Mouse (Mus musculus): ENCODE measurements around the gene Dnajc4. TPM values are rescaled to one million over a fixed set of nuclear protein-coding genes. Genes with fewer than 3 reads are reported as not detected.

Gene Dnajc4
- polyA plus RNA-seq, 1 experiment from 2014 or later, result 24.1 TPM

- no peak overlapping the region for H3K4me3 ChIP-seq (replicated peaks)
- H3K9me3 ChIP-seq (replicated peaks), result no peaks in the 10 kb centered on the region
- no peaks in the 10 kb centered on the region for H3K36me3 ChIP-seq
- H3K27me3 ChIP-seq, result peaks cover 21% of the 10 kb centered on the region
- no peak for ATAC-seq (replicated peaks; ENCODE audit: low FRiP score)
- H3K9ac ChIP-seq, result no peak overlapping the region; the same call in 1 of the 2 replicates
- H3K27ac ChIP-seq, result no peak overlapping the region
- peaks cover 34% of the 10 kb centered on the region for H3K4me1 ChIP-seq
- 90% methylated on average over 20 of the region's 20 CpGs for WGBS
- peak overlapping the region; percentile 94; the same call in 1 of the 2 replicates for H3K4me2 ChIP-seq
These were observed 53.0 kb downstream of the Dnajc4 start for GRCm38 (mm10) chr19:6939106-6940002.

Other genes starting within 250 kb of the Dnajc4 start
- 19.2 and 22.3 TPM in 2 replicates for gene Rps6ka4, start 151.9 kb downstream of the Dnajc4 start, polyA plus RNA-seq (2015; fragmentation: Nextera tagmentation; extraction: Ambion mirVana)
- 0.74 and 1.2 TPM in 2 replicates for gene Ccdc88b, start 134.4 kb downstream of the Dnajc4 start, polyA plus RNA-seq (2015; fragmentation: Nextera tagmentation; extraction: Ambion mirVana)
- gene Trmt112, start 82.9 kb downstream of the Dnajc4 start, polyA plus RNA-seq (2015; fragmentation: Nextera tagmentation; extraction: Ambion mirVana), result 148 and 167 TPM in 2 replicates
- gene Prdx5, start 82.5 kb downstream of the Dnajc4 start, polyA plus RNA-seq (2015; fragmentation: Nextera tagmentation; extraction: Ambion mirVana), result 268 and 275 TPM in 2 replicates
- gene Esrra, start 70.8 kb downstream of the Dnajc4 start, polyA plus RNA-seq (2015; fragmentation: Nextera tagmentation; extraction: Ambion mirVana), result 14.8 and 15.3 TPM in 2 replicates
- gene Catsperz, start 67.2 kb downstream of the Dnajc4 start, polyA plus RNA-seq (2015; fragmentation: Nextera tagmentation; extraction: Ambion mirVana), result 2.0 and 3.1 TPM in 2 replicates
- gene Kcnk4, start 58.1 kb downstream of the Dnajc4 start, polyA plus RNA-seq (2015; fragmentation: Nextera tagmentation; extraction: Ambion mirVana), result 0.14 and 0.45 TPM in 2 replicates
- gene Bad, start 50.7 kb downstream of the Dnajc4 start, polyA plus RNA-seq (2015; fragmentation: Nextera tagmentation; extraction: Ambion mirVana), result 68.4 and 75.5 TPM in 2 replicates
- gene Gpr137, start 50.1 kb downstream of the Dnajc4 start, polyA plus RNA-seq (2015; fragmentation: Nextera tagmentation; extraction: Ambion mirVana), result 30.4 and 32.9 TPM in 2 replicates
- 139 and 160 TPM in 2 replicates for gene Ppp1r14b, start 17.6 kb downstream of the Dnajc4 start, polyA plus RNA-seq (2015; fragmentation: Nextera tagmentation; extraction: Ambion mirVana)
- 42.5 and 44.8 TPM in 2 replicates for gene Plcb3, start 16.1 kb downstream of the Dnajc4 start, polyA plus RNA-seq (2015; fragmentation: Nextera tagmentation; extraction: Ambion mirVana)
- gene Fkbp2, start 12.1 kb downstream of the Dnajc4 start, polyA plus RNA-seq (2015; fragmentation: Nextera tagmentation; extraction: Ambion mirVana), result 129 and 137 TPM in 2 replicates
- gene Vegfb, start 4.9 kb downstream of the Dnajc4 start, polyA plus RNA-seq (2015; fragmentation: Nextera tagmentation; extraction: Ambion mirVana), result 39.5 and 41.0 TPM in 2 replicates
- gene Nudt22, start 3.5 kb upstream of the Dnajc4 start, polyA plus RNA-seq (2015; fragmentation: Nextera tagmentation; extraction: Ambion mirVana), result 25.4 and 27.4 TPM in 2 replicates
- gene Trpt1, start 3.6 kb upstream of the Dnajc4 start, polyA plus RNA-seq (2015; fragmentation: Nextera tagmentation; extraction: Ambion mirVana), result 11.2 and 12.1 TPM in 2 replicates
- 6.9 and 8.3 TPM in 2 replicates for gene Fermt3, start 26.9 kb upstream of the Dnajc4 start, polyA plus RNA-seq (2015; fragmentation: Nextera tagmentation; extraction: Ambion mirVana)
- gene Stip1, start 47.4 kb upstream of the Dnajc4 start, polyA plus RNA-seq (2015; fragmentation: Nextera tagmentation; extraction: Ambion mirVana), result 290 and 298 TPM in 2 replicates
- gene Macrod1, start 64.2 kb upstream of the Dnajc4 start, polyA plus RNA-seq (2015; fragmentation: Nextera tagmentation; extraction: Ambion mirVana), result 13.9 and 14.8 TPM in 2 replicates
- gene Flrt1, start 113.2 kb upstream of the Dnajc4 start, polyA plus RNA-seq (2015; fragmentation: Nextera tagmentation; extraction: Ambion mirVana), result 4.4 and 5.0 TPM in 2 replicates
- gene Otub1, start 213.7 kb upstream of the Dnajc4 start, polyA plus RNA-seq (2015; fragmentation: Nextera tagmentation; extraction: Ambion mirVana), result 206 and 224 TPM in 2 replicates
- 1,089 and 1,191 TPM in 2 replicates for gene Cox8a, start 225.0 kb upstream of the Dnajc4 start, polyA plus RNA-seq (2015; fragmentation: Nextera tagmentation; extraction: Ambion mirVana)
- gene Naa40, start 248.6 kb upstream of the Dnajc4 start, polyA plus RNA-seq (2015; fragmentation: Nextera tagmentation; extraction: Ambion mirVana), result 74.6 and 75.3 TPM in 2 replicates